Mouse (Mus musculus) gastrocnemius, adult 2 months (tissue): Measurements from ENCODE around the gene H2-Ob. TPM values are rescaled to one million over a fixed set of nuclear protein-coding genes. Genes with fewer than 3 reads are reported as not detected.

Source experiments
- DNase-seq: peaks from one replicate; pipeline ENCODE4 v3.0.0; 2022
- H3K27ac ChIP-seq: fragments of 200-600 bp; 2 replicates; pipeline ENCODE4 v1.8.1; 2022; ENCODE audit warnings: mild to moderate bottlenecking
- H3K4me3 ChIP-seq: fragments of 200-600 bp; 2 replicates; pipeline ENCODE4 v1.8.1; 2022; ENCODE audit warnings: mild to moderate bottlenecking, moderate library complexity
- CTCF ChIP-seq: fragments of 200-600 bp; IDR thresholded peaks from 2 replicates; pipeline ENCODE4 v1.8.1; 2022; ENCODE audit warnings: antibody characterized with exemption, mild to moderate bottlenecking, moderate library complexity
- intact Hi-C: fragments of 180-260 bp; cut with DNase I; formaldehyde crosslinking; loops from one replicate; pipeline ENCODE4 v1.15.1; 2025
- long read RNA-seq, 2 experiments: library from polyadenylated mRNA; stranded (forward); transcript quantifications; one replicate each; pipeline ENCODE4 v2.0.0; 2021
- total RNA-seq, 2 experiments: library from RNA; stranded (reverse); gene quantifications; 2 replicates each; pipeline ENCODE4 v1.2.3; 2021

The H2-Ob gene
- total RNA-seq = under 1 TPM in 1 of 2 experiments, not detected in 1; 0.11 TPM
- long read RNA-seq, experiment 1 = 0 reads
- long read RNA-seq, experiment 2 = 0 reads

DNA sequence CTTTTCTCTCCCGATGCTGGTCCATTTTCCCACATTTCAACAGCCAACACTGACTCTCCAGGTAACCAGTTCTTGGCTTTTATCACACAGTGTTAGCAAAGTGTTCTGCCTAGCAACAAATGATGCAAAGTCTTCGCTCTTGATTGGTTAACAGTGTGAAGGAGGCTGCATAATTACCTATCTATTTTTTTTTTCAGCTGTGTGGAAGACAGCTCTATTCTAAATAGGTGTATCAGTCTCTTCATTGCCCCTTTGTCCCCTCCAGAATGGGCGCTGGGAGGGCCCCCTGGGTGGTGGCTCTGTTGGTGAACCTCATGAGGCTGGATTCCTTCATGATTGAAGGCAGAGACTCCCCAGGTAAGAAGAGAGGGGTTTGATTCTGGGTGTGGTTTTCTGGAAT lies at the start of gene H2-Ob:
TSS of gene H2-Ob (plus strand) at position 198 of the 400 bp plus-strand sequence.
- Histone ChIP-seq H3K27ac (peak within 1 kb of the TSS; percentile 71), H3K4me3 (peak within 1 kb of the TSS; percentile 26)
- intact Hi-C loops = loop anchor here (10.0 kb wide), 1 partner anchor 134 kb away; no protein-coding TSS in a partner anchor
- no peak for DNase-seq
- no peak for TF ChIP-seq CTCF

- TF ChIP-seq CTCF = no peak
- Histone ChIP-seq H3K27ac (no peak overlapping the region), H3K4me3 (no peak overlapping the region; the same call in 1 of the 2 replicates)
- no peak for DNase-seq
- intact Hi-C loops = no loop called here
Observed at GRCm38 (mm10) chr17:34188986-34189385, 49.7 kb upstream of the H2-Ob start.

DNA sequence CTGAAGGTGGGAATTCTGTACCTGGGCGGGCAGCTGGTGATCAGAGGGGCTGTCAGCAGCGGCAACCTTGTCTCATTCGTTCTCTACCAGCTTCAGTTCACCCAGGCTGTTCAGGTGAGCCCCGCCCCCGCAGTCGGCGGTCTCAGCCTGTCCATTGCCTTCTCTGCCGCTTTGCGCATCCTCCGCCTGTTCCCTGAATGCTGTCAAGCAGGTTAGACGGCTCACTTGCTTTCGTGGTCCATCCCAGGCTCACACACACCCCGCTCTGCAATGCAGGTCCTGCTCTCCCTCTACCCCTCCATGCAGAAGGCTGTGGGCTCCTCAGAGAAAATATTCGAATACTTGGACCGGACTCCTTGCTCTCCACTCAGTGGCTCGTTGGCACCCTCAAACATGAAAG lies 45.9 kb upstream of the H2-Ob start:
- DNase-seq = no peak
- intact Hi-C loops = no loop called here
- H3K4me3 ChIP-seq = no peak overlapping the region
- no peak overlapping the region for H3K27ac ChIP-seq
- no peak for TF ChIP-seq CTCF

- TF ChIP-seq CTCF = no peak
- intact Hi-C loops = no loop called here
- DNase-seq = no peak
- H3K4me3 ChIP-seq = no peak overlapping the region
- no peak overlapping the region for H3K27ac ChIP-seq
Observed at GRCm38 (mm10) chr17:34193468-34193867, 45.2 kb upstream of the H2-Ob start.

DNA sequence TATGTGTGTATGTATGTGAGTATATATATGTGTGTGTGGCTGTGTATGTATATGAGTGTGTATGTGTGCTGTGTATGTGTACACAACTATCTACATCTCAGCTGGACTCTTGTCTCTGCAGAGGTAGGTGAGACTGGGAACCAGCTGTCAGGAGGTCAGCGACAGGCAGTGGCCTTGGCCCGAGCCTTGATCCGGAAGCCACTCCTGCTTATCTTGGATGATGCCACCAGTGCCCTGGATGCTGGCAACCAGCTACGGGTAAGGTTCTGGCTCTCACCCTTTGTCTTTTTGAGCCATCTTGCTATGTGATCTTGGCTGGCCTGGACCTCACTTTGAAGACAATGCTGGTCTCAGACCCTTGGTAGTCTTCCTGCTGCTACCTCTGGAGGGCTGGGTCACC lies 44.0 kb upstream of the H2-Ob start:
- TF ChIP-seq CTCF = no peak
- H3K4me3 ChIP-seq = no peak overlapping the region
- H3K27ac ChIP-seq = no peak overlapping the region
- intact Hi-C loops = no loop called here
- DNase-seq = no peak

DNA sequence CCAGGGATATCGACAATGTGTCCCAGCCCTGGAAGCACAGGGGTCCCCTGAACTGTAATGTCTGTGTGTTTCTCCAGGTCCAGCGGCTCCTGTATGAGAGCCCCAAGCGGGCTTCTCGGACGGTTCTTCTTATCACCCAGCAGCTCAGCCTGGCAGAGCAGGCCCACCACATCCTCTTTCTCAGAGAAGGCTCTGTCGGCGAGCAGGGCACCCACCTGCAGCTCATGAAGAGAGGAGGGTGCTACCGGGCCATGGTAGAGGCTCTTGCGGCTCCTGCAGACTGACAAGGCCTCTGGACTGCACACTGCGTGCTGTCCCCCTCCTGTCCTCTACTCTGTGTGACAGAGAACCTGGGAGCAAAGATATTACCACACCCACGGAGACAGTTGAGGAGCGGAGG lies 42.2 kb upstream of the H2-Ob start:
- intact Hi-C loops = no loop called here
- TF ChIP-seq CTCF = no peak
- no peak overlapping the region for H3K27ac ChIP-seq
- DNase-seq = no peak
- no peak overlapping the region for H3K4me3 ChIP-seq

DNA sequence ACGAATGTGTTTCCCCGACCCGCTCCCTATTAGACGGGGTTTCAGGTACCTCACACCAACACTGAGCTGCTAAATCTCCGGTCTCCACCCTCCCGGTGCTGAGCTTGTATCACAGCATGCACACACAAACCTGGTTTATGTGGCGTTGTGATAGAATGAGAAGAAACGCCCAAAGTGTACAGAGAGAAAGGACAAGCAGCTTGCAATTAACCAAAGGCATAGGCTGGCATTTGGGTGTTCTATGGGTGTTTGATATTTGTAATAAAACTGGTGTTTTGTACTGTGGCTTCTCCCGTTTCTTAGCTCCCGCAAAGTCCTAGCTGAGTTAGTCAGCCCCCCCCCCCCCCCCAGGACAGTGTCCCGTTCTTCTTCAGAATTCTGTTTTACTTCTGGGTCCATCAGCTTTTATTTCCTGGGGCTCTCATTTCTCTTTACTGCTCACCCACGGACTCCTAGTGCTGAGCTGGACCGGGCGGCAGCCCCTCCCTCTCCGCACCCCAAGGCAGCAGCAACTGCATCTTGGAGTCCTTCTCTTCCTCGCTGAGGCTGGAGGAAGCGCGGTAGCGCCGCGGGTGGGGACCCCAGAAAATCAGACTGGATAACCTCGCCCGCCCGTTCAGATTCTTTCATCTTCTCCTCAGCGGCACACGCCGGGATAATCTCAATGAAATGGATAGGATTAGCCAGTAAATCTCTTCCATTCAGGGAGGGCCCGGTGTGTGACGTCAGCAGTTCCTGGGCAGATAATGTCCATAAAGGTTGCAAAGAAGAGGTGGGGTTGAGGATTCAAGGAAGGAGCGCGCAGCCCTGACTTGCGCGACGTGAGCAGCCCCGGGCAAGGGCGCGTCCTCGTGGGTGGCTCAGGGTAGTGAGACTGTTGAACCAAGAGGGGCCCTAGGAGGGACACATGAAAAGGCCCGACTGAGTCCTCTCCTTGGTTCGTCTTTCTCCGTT lies 41.5 kb upstream of the H2-Ob start, which contains the start of gene Psmb8:
TSS of gene Psmb8 (plus strand) at position 781 of the 954 bp plus-strand sequence.
- peak within 1 kb of the TSS; percentile 87 for H3K4me3 ChIP-seq
- H3K27ac ChIP-seq = peak within 1 kb of the TSS; percentile 82
- intact Hi-C loops = no loop called here
- TF ChIP-seq CTCF = no peak
- DNase-seq = peak; percentile 92

- H3K27ac ChIP-seq = peak overlapping the region; percentile 82
- intact Hi-C loops = no loop called here
- no peak for TF ChIP-seq CTCF
- peak overlapping the region; percentile 87 for H3K4me3 ChIP-seq
- peak; percentile 57 for DNase-seq
Observed at GRCm38 (mm10) chr17:34197904-34198520, 40.7 kb upstream of the H2-Ob start.

GRCm38 (mm10) chr17:34198521-34198912 lies 40.2 kb upstream of the H2-Ob start:
- intact Hi-C loops = no loop called here
- H3K27ac ChIP-seq = peak overlapping the region; percentile 82
- no peak for TF ChIP-seq CTCF
- DNase-seq = no peak
- H3K4me3 ChIP-seq = peak overlapping the region; percentile 87

- intact Hi-C loops = no loop called here
- Histone ChIP-seq H3K27ac (no peak overlapping the region), H3K4me3 (peak overlapping the region; percentile 87)
- TF ChIP-seq CTCF = no peak
- no peak for DNase-seq
Observed at GRCm38 (mm10) chr17:34199050-34199619, 39.6 kb upstream of the H2-Ob start.

DNA sequence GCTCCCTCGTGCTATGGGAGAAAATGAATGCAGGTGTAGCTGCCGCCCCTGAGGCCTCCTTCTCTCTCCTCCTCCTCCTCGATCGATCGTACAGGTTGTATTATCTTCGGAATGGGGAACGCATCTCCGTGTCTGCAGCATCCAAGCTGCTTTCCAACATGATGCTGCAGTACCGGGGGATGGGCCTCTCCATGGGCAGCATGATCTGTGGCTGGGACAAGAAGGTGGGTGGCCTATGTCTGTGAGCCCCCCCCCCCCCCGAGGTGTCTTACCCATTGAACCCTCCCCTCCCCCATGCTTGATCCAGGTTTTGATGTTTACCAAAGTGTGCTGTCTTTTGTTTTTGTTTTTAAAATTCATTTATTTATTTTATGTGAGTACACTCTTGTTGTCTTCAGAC lies 38.7 kb upstream of the H2-Ob start:
- no peak overlapping the region for H3K27ac ChIP-seq
- no peak for TF ChIP-seq CTCF
- intact Hi-C loops = no loop called here
- no peak overlapping the region for H3K4me3 ChIP-seq
- no peak for DNase-seq

GRCm38 (mm10) chr17:34200772-34201505 lies 37.8 kb upstream of the H2-Ob start:
- no peak for DNase-seq
- intact Hi-C loops = no loop called here
- H3K4me3 ChIP-seq = no peak overlapping the region
- no peak overlapping the region for H3K27ac ChIP-seq
- no peak for TF ChIP-seq CTCF
